Comparison of ENCODE assay signal across 23 mouse cellular contexts in the genomic region with DNA sequence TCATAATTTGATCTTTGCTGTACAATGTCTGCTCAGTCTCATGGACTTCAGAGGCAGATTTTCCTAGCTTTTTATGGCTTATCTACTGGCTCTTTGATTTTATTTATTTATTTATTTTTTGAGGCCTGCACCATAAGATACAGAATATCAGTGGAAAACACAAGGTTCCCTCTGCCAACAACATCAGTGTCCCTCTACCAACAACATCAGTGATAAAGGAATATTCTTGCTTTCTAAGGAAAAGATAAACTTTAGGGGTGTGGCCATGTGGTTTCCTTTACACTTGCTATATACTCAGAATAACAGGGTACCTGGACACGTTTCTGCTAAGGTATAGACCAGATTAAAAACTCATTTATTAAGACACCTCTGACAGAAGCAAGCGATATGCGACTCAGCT. TPM values are rescaled to one million over a fixed set of nuclear protein-coding genes. Genes with fewer than 3 reads are reported as not detected.
DNase-seq lines count a peak whose midpoint lies in the region; ATAC-seq lines count a peak whose summit lies in the region.
"Had no signal": no experiment of that assay in that cellular context is flagged by ENCODE, and none has a peak within 500 bp of the region (broad histone marks: within the 10 kb centered on the region; RNA-seq: fewer than 3 reads in every experiment).

No protein-coding gene starts in this region.

- H3K27ac ChIP-seq in heart, embryonic 11.5 days (ENCODE audit: low read depth, low read length) = peak overlapping the region; percentile 51; the same call in 1 of the 2 replicates
- H3K27ac ChIP-seq in liver, embryonic 15.5 days (replicated peaks) = peak overlapping the region; percentile 69
- peak overlapping the region; percentile 40; the same call in 1 of the 2 replicates for H3K27ac ChIP-seq in stomach, embryonic 15.5 days
- H3K27ac ChIP-seq: embryonic facial prominence, embryonic 12.5 days; forebrain, embryonic 13.5 days; gastrocnemius, adult 2 months; heart, embryonic 15.5 days; hindbrain, embryonic 14.5 days; midbrain, embryonic 13.5 days; neural tube, embryonic 13.5 days had no signal

- no peak overlapping the region for H3K4me2 ChIP-seq in heart, embryonic 11.5 days
- no peak overlapping the region for H3K4me2 ChIP-seq in liver, embryonic 15.5 days
- no peak overlapping the region for H3K4me2 ChIP-seq in stomach, embryonic 15.5 days
- H3K4me2 ChIP-seq: embryonic facial prominence, embryonic 12.5 days; forebrain, embryonic 13.5 days; heart, embryonic 15.5 days; hindbrain, embryonic 14.5 days; midbrain, embryonic 13.5 days; neural tube, embryonic 13.5 days had no signal

- peaks cover 10% of the 10 kb centered on the region for H3K4me1 ChIP-seq in heart, embryonic 11.5 days (ENCODE audit: control insufficient read depth, insufficient read depth, low read length)
- H3K4me1 ChIP-seq in liver, embryonic 15.5 days (replicated peaks) = peaks cover 27% of the 10 kb centered on the region
- 0 out of 2 replicates have a peak, but pooled peaks cover 2% of the 10 kb centered on the region for H3K4me1 ChIP-seq in stomach, embryonic 15.5 days
- H3K4me1 ChIP-seq: embryonic facial prominence, embryonic 12.5 days; forebrain, embryonic 13.5 days; midbrain, embryonic 13.5 days; neural tube, embryonic 13.5 days had no signal

- no peak for ATAC-seq in heart, embryonic 11.5 days (replicated peaks; ENCODE audit: insufficient number of reproducible peaks, low FRiP score, low TSS enrichment)
- no peak for ATAC-seq in liver, embryonic 15.5 days (ENCODE audit: insufficient read depth)
- ATAC-seq in stomach, embryonic 15.5 days (ENCODE audit: insufficient read depth, low FRiP score, low read depth) = no peak
- no peak for ATAC-seq in monocyte, adult 5-6 weeks (replicated peaks; ENCODE audit: insufficient number of reproducible peaks, low FRiP score, low TSS enrichment, poor library complexity, severe bottlenecking)
- no peak for ATAC-seq in cerebellum, adult (ENCODE audit: insufficient number of reproducible peaks, low FRiP score, low TSS enrichment)
- ATAC-seq: forebrain, embryonic 13.5 days; midbrain, embryonic 13.5 days; Patski had no signal

- WGBS in heart, embryonic 11.5 days (ENCODE audit: insufficient replicate concordance) = 57% methylated on average over 3 of the region's 3 CpGs
- 38% methylated on average over 3 of the region's 3 CpGs for WGBS in liver, embryonic 15.5 days (ENCODE audit: insufficient replicate concordance)
- WGBS in stomach, embryonic 15.5 days = 43% methylated on average over 3 of the region's 3 CpGs

- H3K27me3 ChIP-seq in heart, embryonic 11.5 days (ENCODE audit: control insufficient read depth, insufficient read depth, low read length) = no peaks in the 10 kb centered on the region
- no peaks in the 10 kb centered on the region for H3K27me3 ChIP-seq in liver, embryonic 15.5 days
- no peaks in the 10 kb centered on the region for H3K27me3 ChIP-seq in stomach, embryonic 15.5 days (replicated peaks)
- H3K27me3 ChIP-seq: embryonic facial prominence, embryonic 12.5 days; forebrain, embryonic 13.5 days; heart, embryonic 15.5 days; midbrain, embryonic 13.5 days; neural tube, embryonic 13.5 days; Patski had no signal

- intact Hi-C loops in heart, postnatal 14 days (cut with DNase I) = no loop called here

- no peak overlapping the region for H3K4me3 ChIP-seq in heart, embryonic 11.5 days (ENCODE audit: low read depth, low read length)
- H3K4me3 ChIP-seq in liver, embryonic 15.5 days (replicated peaks) = no peak overlapping the region
- H3K4me3 ChIP-seq in stomach, embryonic 15.5 days (replicated peaks) = no peak overlapping the region
- H3K4me3 ChIP-seq: embryonic facial prominence, embryonic 12.5 days; erythroblast, embryonic 14.5 days; forebrain, embryonic 13.5 days; gastrocnemius, adult 2 months; heart, embryonic 15.5 days; midbrain, embryonic 13.5 days; neural tube, embryonic 13.5 days had no signal

- H3K9ac ChIP-seq in heart, embryonic 11.5 days (ENCODE audit: low read depth, low read length) = no peak overlapping the region
- no peak overlapping the region for H3K9ac ChIP-seq in liver, embryonic 15.5 days
- no peak overlapping the region for H3K9ac ChIP-seq in stomach, embryonic 15.5 days
- H3K9ac ChIP-seq: embryonic facial prominence, embryonic 12.5 days; forebrain, embryonic 13.5 days; heart, embryonic 15.5 days; hindbrain, embryonic 14.5 days; midbrain, embryonic 13.5 days; neural tube, embryonic 13.5 days had no signal

- H3K36me3 ChIP-seq in heart, embryonic 11.5 days (ENCODE audit: control insufficient read depth, insufficient read depth, low read length) = no peaks in the 10 kb centered on the region
- H3K36me3 ChIP-seq in liver, embryonic 15.5 days (replicated peaks) = 0 out of 2 replicates have a peak, but pooled peaks cover 2% of the 10 kb centered on the region
- no peaks in the 10 kb centered on the region for H3K36me3 ChIP-seq in stomach, embryonic 15.5 days
- H3K36me3 ChIP-seq: embryonic facial prominence, embryonic 12.5 days; heart, embryonic 15.5 days; midbrain, embryonic 13.5 days had no signal

- no peak for DNase-seq in heart, postnatal 14 days
- DNase-seq in c-Kit-positive CD71-positive TER-119-negative erythroid progenitor cells, embryonic 14.5 days (ENCODE audit: low read depth) = peak; percentile 40
- no peak for DNase-seq in lung, postnatal 36 days
- DNase-seq: cerebellum, adult 18-20 months; cerebellum, postnatal 14 days; gastrocnemius, adult 2 months; heart, postnatal 4 days; kidney, adult 2 months; kidney, postnatal 10 days; right cerebral cortex, postnatal 4 days had no signal

- H3K9me3 ChIP-seq in heart, embryonic 11.5 days (replicated peaks; ENCODE audit: control insufficient read depth, low read length) = no peaks in the 10 kb centered on the region
- H3K9me3 ChIP-seq in liver, embryonic 15.5 days (replicated peaks) = no peaks in the 10 kb centered on the region
- H3K9me3 ChIP-seq in stomach, embryonic 15.5 days = no peaks in the 10 kb centered on the region
- H3K9me3 ChIP-seq: embryonic facial prominence, embryonic 12.5 days; forebrain, embryonic 13.5 days; heart, embryonic 15.5 days; midbrain, embryonic 13.5 days; neural tube, embryonic 13.5 days had no signal

RNA-seq across cellular contexts. Expression of a gene that starts 48.3 kb away (rescaled TPM):
- polyA plus RNA-seq in heart, embryonic 11.5 days (2014; fragmentation: Nextera tagmentation; extraction: Ambion mirVana) = 3.7 and 4.4 TPM in 2 replicates
- total RNA-seq in heart, postnatal 14 days (2021) = 10 to 100 TPM in 1 of 2 experiments, 1 to 10 TPM in 1; 9.9 to 10.9 TPM
- polyA plus RNA-seq in liver, embryonic 15.5 days (2015; fragmentation: Nextera tagmentation; extraction: Ambion mirVana) = 4.1 and 5.8 TPM in 2 replicates
- 7.5 and 9.4 TPM in 2 replicates for polyA plus RNA-seq in stomach, embryonic 15.5 days (2015; fragmentation: Nextera tagmentation; extraction: Ambion mirVana)
- 27.8 to 71.5 TPM (median 30.5 TPM) in 3 replicates for total RNA-seq in monocyte, adult 5-6 weeks (2017)

RNA-seq across cellular contexts. Expression of a gene that starts 51.5 kb away (rescaled TPM):
- 73.2 and 76.2 TPM in 2 replicates for polyA plus RNA-seq in heart, embryonic 11.5 days (2014; fragmentation: Nextera tagmentation; extraction: Ambion mirVana)
- 10 to 100 TPM; 44.1 to 44.7 TPM for total RNA-seq in heart, postnatal 14 days (2021)
- polyA plus RNA-seq in liver, embryonic 15.5 days (2015; fragmentation: Nextera tagmentation; extraction: Ambion mirVana) = 13.4 and 16.4 TPM in 2 replicates
- 35.3 and 38.5 TPM in 2 replicates for polyA plus RNA-seq in stomach, embryonic 15.5 days (2015; fragmentation: Nextera tagmentation; extraction: Ambion mirVana)
- total RNA-seq in monocyte, adult 5-6 weeks (2017) = 32.3 to 70.2 TPM (median 56.4 TPM) in 3 replicates
- polyA plus RNA-seq: Patski had no signal
